Mouse (Mus musculus): ENCODE measurements at regions not wholly inside any gene's neighbourhood (a gene's known extent, or its start where the extent isn't known, plus 50 kb on each side); places are given as distances from the start of the nearest gene placed in this dataset.

DNA sequence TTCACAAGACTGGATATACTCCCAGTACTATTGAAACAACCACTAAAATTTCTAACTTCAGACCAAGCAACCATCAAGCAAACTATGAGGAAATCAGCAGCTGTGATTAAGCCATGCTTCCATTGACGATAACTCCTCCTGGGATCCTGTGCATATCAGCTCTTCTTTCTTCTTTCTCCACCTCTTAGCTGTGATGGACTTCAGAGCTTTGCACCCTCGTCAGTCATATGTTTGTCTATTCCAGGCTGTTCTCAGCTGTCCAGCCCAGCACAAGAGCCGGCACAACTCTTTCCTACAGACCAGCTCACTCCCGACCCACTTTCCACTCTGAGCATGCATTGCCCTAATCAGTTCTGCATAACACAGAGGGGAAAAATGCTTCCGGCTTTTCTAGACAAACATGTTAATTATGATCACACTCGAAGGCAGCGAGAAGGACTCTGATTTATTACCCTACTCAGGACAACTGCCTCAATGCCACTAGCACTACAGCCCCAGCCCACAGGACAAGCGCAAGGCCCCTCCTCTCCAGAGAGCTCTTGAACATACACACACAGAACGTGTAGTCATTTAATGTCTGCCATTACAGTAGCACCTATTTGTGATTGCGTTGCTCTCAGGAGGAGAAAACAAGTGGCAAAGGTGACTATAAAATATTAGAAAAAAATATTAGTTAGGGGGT lies 190.4 kb upstream of the Pou3f3 start:
- H3ac ChIP-seq (ENCODE audit: control insufficient read depth, insufficient read length), result no peak overlapping the region
- no peak overlapping the region for H3K4me2 ChIP-seq (ENCODE audit: low read depth)
- no peaks in the 10 kb centered on the region for H3K79me2 ChIP-seq (ENCODE audit: control insufficient read depth, insufficient read depth)
- H3K27me3 ChIP-seq (ENCODE audit: control insufficient read depth, insufficient read depth, insufficient read length), result no peaks in the 10 kb centered on the region
- no peak overlapping the region for H3K4me3 ChIP-seq
- no peaks in the 10 kb centered on the region for H3K36me3 ChIP-seq (ENCODE audit: control insufficient read depth, insufficient read depth)
- TF ChIP-seq E2F4 (IDR thresholded peaks at IDR 0.05; ENCODE audit: insufficient read depth), result no peak
- no peak for TF ChIP-seq REST (IDR thresholded peaks at IDR 0.05; ENCODE audit: insufficient read depth, insufficient read length)
- no peak for TF ChIP-seq POLR2A (IDR thresholded peaks at IDR 0.05; ENCODE audit: insufficient read length, low read depth)
- no peak for TF ChIP-seq USF1 (IDR thresholded peaks at IDR 0.05; ENCODE audit: low read depth)
- TF ChIP-seq MYOG (IDR thresholded peaks at IDR 0.05; ENCODE audit: control insufficient read depth in 1 of 3, insufficient read depth in 1 of 3, insufficient read length in 2 of 3, low read depth in 2 of 3), result no peak
- no peak for TF ChIP-seq SRF (IDR thresholded peaks at IDR 0.05; ENCODE audit: control insufficient read depth, insufficient read length, low read depth)
- no peak for TF ChIP-seq POLR2AphosphoS2 (IDR thresholded peaks at IDR 0.05; ENCODE audit: insufficient read length, low read depth)
- no peak for TF ChIP-seq TCF12 (IDR thresholded peaks at IDR 0.05; ENCODE audit: insufficient read depth, poor library complexity, severe bottlenecking)
- TF ChIP-seq MYOD1 (IDR thresholded peaks at IDR 0.05; ENCODE audit: control insufficient read depth in 1 of 3, insufficient read length in 2 of 3, low read depth in 2 of 3), result no peak
- no peak for TF ChIP-seq CEBPB (IDR thresholded peaks at IDR 0.05; ENCODE audit: insufficient read depth, poor library complexity, severe bottlenecking)

DNA sequence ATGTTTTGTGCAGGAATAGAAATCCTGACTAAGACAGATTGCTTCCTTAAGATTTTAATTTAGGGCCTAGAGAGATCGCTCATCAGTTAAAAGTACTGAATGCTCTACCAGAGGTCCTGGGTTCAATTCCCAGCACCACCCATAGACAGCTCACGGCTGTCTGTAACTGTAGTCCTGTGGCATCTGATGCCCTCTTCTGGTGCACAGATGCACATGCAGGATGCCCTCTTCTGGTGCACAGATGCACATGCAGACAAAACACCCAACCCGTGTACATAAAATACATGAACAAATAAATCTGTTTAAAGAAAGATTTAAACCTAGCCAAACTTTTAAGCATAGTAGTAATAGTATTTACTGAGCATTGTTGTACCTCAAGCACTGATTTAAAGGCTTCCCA lies 181.2 kb upstream of the Pou3f3 start:
- Histone ChIP-seq H3K36me3 (ENCODE audit: control insufficient read depth, insufficient read depth) (no peaks in the 10 kb centered on the region), H3K27me3 (ENCODE audit: control insufficient read depth, insufficient read depth, insufficient read length) (no peaks in the 10 kb centered on the region), H3K4me2 (ENCODE audit: low read depth) (no peak overlapping the region), H3ac (ENCODE audit: control insufficient read depth, insufficient read length) (no peak overlapping the region), H3K4me3 (no peak overlapping the region), H3K79me2 (ENCODE audit: control insufficient read depth, insufficient read depth) (no peaks in the 10 kb centered on the region)
- TF ChIP-seq MYOG (IDR thresholded peaks at IDR 0.05; ENCODE audit: control insufficient read depth in 1 of 3, insufficient read depth in 1 of 3, insufficient read length in 2 of 3, low read depth in 2 of 3), result no peak
- no peak for TF ChIP-seq CEBPB (IDR thresholded peaks at IDR 0.05; ENCODE audit: insufficient read depth, poor library complexity, severe bottlenecking)
- no peak for TF ChIP-seq POLR2A (IDR thresholded peaks at IDR 0.05; ENCODE audit: insufficient read length, low read depth)
- TF ChIP-seq E2F4 (IDR thresholded peaks at IDR 0.05; ENCODE audit: insufficient read depth), result no peak
- no peak for TF ChIP-seq SRF (IDR thresholded peaks at IDR 0.05; ENCODE audit: control insufficient read depth, insufficient read length, low read depth)
- TF ChIP-seq REST (IDR thresholded peaks at IDR 0.05; ENCODE audit: insufficient read depth, insufficient read length), result no peak
- no peak for TF ChIP-seq MAX (IDR thresholded peaks at IDR 0.05; ENCODE audit: low read depth)
- TF ChIP-seq MYOD1 (IDR thresholded peaks at IDR 0.05; ENCODE audit: control insufficient read depth in 1 of 3, insufficient read length in 2 of 3, low read depth in 2 of 3), result no peak
- TF ChIP-seq TCF12 (IDR thresholded peaks at IDR 0.05; ENCODE audit: insufficient read depth, poor library complexity, severe bottlenecking), result no peak
- TF ChIP-seq POLR2AphosphoS2 (IDR thresholded peaks at IDR 0.05; ENCODE audit: insufficient read length, low read depth), result no peak
- no peak for TF ChIP-seq USF1 (IDR thresholded peaks at IDR 0.05; ENCODE audit: low read depth)
- TF ChIP-seq TCF3 (IDR thresholded peaks at IDR 0.05; ENCODE audit: insufficient read length, low read depth), result no peak

DNA sequence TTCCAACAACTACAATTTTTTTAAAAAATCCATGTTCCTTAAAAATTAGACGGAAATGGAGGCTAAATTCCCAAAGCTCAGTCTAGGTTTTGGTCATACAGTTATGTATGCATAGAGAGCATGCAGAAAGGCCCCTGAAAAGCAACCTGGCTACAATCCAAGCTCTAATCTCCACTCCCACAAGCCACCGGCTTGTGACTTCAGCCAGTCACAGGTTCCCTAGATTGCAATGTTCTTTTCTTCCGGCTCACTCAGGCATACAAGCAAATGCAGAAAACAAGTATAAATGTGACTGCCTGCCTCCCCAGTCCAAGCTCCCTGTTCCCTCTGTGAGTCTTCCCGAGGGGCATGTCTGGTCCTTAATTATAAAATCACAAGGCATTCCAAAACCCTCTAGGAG lies 171.2 kb upstream of the Pou3f3 start:
- H3K4me3 ChIP-seq, result no peak overlapping the region
- no peak overlapping the region for H3ac ChIP-seq (ENCODE audit: control insufficient read depth, insufficient read length)
- no peaks in the 10 kb centered on the region for H3K79me2 ChIP-seq (ENCODE audit: control insufficient read depth, insufficient read depth)
- no peak overlapping the region for H3K4me2 ChIP-seq (ENCODE audit: low read depth)
- H3K27me3 ChIP-seq (ENCODE audit: control insufficient read depth, insufficient read depth, insufficient read length), result no peaks in the 10 kb centered on the region
- TF ChIP-seq TCF3 (IDR thresholded peaks at IDR 0.05; ENCODE audit: insufficient read length, low read depth) (no peak), REST (IDR thresholded peaks at IDR 0.05; ENCODE audit: insufficient read depth, insufficient read length) (no peak), SRF (IDR thresholded peaks at IDR 0.05; ENCODE audit: control insufficient read depth, insufficient read length, low read depth) (no peak), MAX (IDR thresholded peaks at IDR 0.05; ENCODE audit: low read depth) (no peak), E2F4 (IDR thresholded peaks at IDR 0.05; ENCODE audit: insufficient read depth) (no peak), USF1 (IDR thresholded peaks at IDR 0.05; ENCODE audit: low read depth) (no peak), TCF12 (IDR thresholded peaks at IDR 0.05; ENCODE audit: insufficient read depth, poor library complexity, severe bottlenecking) (no peak), POLR2A (IDR thresholded peaks at IDR 0.05; ENCODE audit: insufficient read length, low read depth) (no peak), MYOG (IDR thresholded peaks at IDR 0.05; ENCODE audit: control insufficient read depth in 1 of 3, insufficient read depth in 1 of 3, insufficient read length in 2 of 3, low read depth in 2 of 3) (no peak), POLR2AphosphoS2 (IDR thresholded peaks at IDR 0.05; ENCODE audit: insufficient read length, low read depth) (no peak), CEBPB (IDR thresholded peaks at IDR 0.05; ENCODE audit: insufficient read depth, poor library complexity, severe bottlenecking) (no peak)
- no peaks in the 10 kb centered on the region for H3K36me3 ChIP-seq (ENCODE audit: control insufficient read depth, insufficient read depth)

DNA sequence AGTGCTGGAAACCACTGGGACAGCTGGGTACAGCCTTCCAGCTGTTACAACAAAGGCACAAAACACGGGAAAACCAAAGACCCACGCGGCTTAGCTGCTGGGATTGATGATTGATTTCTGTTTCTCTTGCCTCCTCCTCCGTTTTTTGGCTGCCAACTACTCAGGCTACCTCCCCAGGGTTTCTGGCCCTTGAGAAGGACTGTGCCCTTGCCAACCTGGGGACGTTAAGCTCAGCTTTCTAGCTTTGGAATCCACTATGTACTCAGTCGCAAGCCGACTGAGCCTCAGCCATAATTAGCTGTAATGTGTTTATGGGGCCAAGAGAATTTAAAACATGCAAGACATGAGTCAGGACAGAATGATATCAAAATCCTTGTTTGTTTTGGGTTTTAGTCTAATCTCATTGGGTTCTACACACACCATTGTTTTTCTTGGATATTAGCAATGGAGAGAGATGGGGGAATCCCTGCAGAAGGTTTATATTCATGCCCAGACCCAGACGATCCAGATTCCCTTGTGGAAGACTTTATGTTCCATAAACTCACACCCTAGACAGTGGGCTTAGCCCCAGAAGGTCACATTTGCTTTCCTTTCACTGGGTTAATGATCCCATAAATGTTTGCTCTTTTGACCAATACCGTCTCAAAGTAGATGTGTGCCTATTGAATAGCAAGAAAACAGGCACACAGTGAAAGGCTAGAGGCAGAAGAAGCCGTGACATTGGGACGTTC lies 167.7 kb upstream of the Pou3f3 start:
- no peak overlapping the region for H3ac ChIP-seq (ENCODE audit: control insufficient read depth, insufficient read length)
- no peaks in the 10 kb centered on the region for H3K36me3 ChIP-seq (ENCODE audit: control insufficient read depth, insufficient read depth)
- TF ChIP-seq E2F4 (IDR thresholded peaks at IDR 0.05; ENCODE audit: insufficient read depth), result no peak
- TF ChIP-seq MYOD1 (IDR thresholded peaks at IDR 0.05; ENCODE audit: control insufficient read depth in 1 of 3, insufficient read length in 2 of 3, low read depth in 2 of 3), result no peak
- TF ChIP-seq USF1 (IDR thresholded peaks at IDR 0.05; ENCODE audit: low read depth), result no peak
- TF ChIP-seq CEBPB (IDR thresholded peaks at IDR 0.05; ENCODE audit: insufficient read depth, poor library complexity, severe bottlenecking), result no peak
- no peak for TF ChIP-seq SRF (IDR thresholded peaks at IDR 0.05; ENCODE audit: control insufficient read depth, insufficient read length, low read depth)
- no peak for TF ChIP-seq REST (IDR thresholded peaks at IDR 0.05; ENCODE audit: insufficient read depth, insufficient read length)
- no peak for TF ChIP-seq MYOG (IDR thresholded peaks at IDR 0.05; ENCODE audit: control insufficient read depth in 1 of 3, insufficient read depth in 1 of 3, insufficient read length in 2 of 3, low read depth in 2 of 3)
- no peak for TF ChIP-seq MAX (IDR thresholded peaks at IDR 0.05; ENCODE audit: low read depth)
- no peak overlapping the region for H3K4me2 ChIP-seq (ENCODE audit: low read depth)
- no peak overlapping the region for H3K4me3 ChIP-seq
- no peaks in the 10 kb centered on the region for H3K79me2 ChIP-seq (ENCODE audit: control insufficient read depth, insufficient read depth)
- no peaks in the 10 kb centered on the region for H3K27me3 ChIP-seq (ENCODE audit: control insufficient read depth, insufficient read depth, insufficient read length)
